Mouse (Mus musculus): ENCODE measurements around the gene Ccdc181.

GRCm38 (mm10) chr1:164254836-164255235 is 20.5 kb upstream of the Ccdc181 start:
- TF ChIP-seq CTCF (IDR thresholded peaks at IDR 0.05; ENCODE audit: insufficient read depth, low read depth, low read length) (no peak), POLR2A (IDR thresholded peaks at IDR 0.05; ENCODE audit: insufficient read depth, low read depth, low read length) (no peak)
